ENCODE assay signal across 16 mouse cellular contexts in genomic region chr10:59628641-59629505, GRCm38 (mm10). TPM values are rescaled to one million over a fixed set of nuclear protein-coding genes. Genes with fewer than 3 reads are reported as not detected.
DNase-seq lines count a peak whose midpoint lies in the region; ATAC-seq and TF ChIP-seq lines count a peak whose summit lies in the region.
"Had no signal": no experiment of that assay in that cellular context is flagged by ENCODE, and none has a peak within 500 bp of the region (broad histone marks: within the 10 kb centered on the region; RNA-seq: fewer than 3 reads in every experiment).

No protein-coding gene starts in this region.

- no peaks in the 10 kb centered on the region for H3K27me3 ChIP-seq in liver, embryonic 13.5 days
- no peaks in the 10 kb centered on the region for H3K27me3 ChIP-seq in forebrain, embryonic 13.5 days
- H3K27me3 ChIP-seq in intestine, embryonic 16.5 days (replicated peaks; ENCODE audit: control insufficient read depth, insufficient read depth, low read length): no peaks in the 10 kb centered on the region
- no peaks in the 10 kb centered on the region for H3K27me3 ChIP-seq in small intestine, adult 2 months (ENCODE audit: control insufficient read depth, insufficient read depth, low read length)

- peak; percentile 66; the same call in 1 of the 2 replicates for TF ChIP-seq POLR2A in small intestine, adult 2 months (IDR thresholded peaks at IDR 0.05; ENCODE audit: low read depth, low read length)

- 0 out of 2 replicates have a peak, but pooled peaks have one; percentile 36 for ATAC-seq in liver, embryonic 13.5 days (ENCODE audit: low read depth)
- peak; percentile 70; the same call in 1 of the 2 replicates for ATAC-seq in forebrain, embryonic 13.5 days
- ATAC-seq in intestine, embryonic 16.5 days: peak; percentile 98
- ATAC-seq: activated CD4-positive, CD25-positive, alpha-beta regulatory T cell, adult 4 months had no signal

- no peak for TF ChIP-seq CTCF in small intestine, adult 2 months (IDR thresholded peaks at IDR 0.05; ENCODE audit: extremely low read depth, insufficient read length, insufficient replicate concordance, low read depth, low read length)

- intact Hi-C loops in heart, postnatal 14 days (cut with DNase I): no loop called here

- 70% methylated on average over 17 of the region's 17 CpGs for WGBS in liver, embryonic 13.5 days (ENCODE audit: insufficient replicate concordance)
- WGBS in forebrain, embryonic 13.5 days: 33% methylated on average over 17 of the region's 17 CpGs
- WGBS in intestine, embryonic 16.5 days: 44% methylated on average over 17 of the region's 17 CpGs
- 21% methylated on average over 17 of the region's 17 CpGs for WGBS in small intestine, adult 2 months

- H3K4me2 ChIP-seq in liver, embryonic 13.5 days: no peak overlapping the region
- no peak overlapping the region for H3K4me2 ChIP-seq in forebrain, embryonic 13.5 days
- H3K4me2 ChIP-seq in intestine, embryonic 16.5 days (ENCODE audit: low read depth, low read length): peak overlapping the region; percentile 33
- H3K4me2 ChIP-seq: lung, embryonic 14.5 days had no signal

- no peak for DNase-seq in liver, embryonic 13.5 days
- DNase-seq in liver: no peak
- DNase-seq in heart, postnatal 14 days: no peak
- DNase-seq in frontal cortex, postnatal 14 days (ENCODE audit: low spot score in 2 of 2): no peak
- DNase-seq: kidney, adult 18-20 months; lung, embryonic 14.5 days; right cerebral cortex, adult 18-20 months had no signal

- no peak overlapping the region for H3K9ac ChIP-seq in liver, embryonic 13.5 days
- H3K9ac ChIP-seq in forebrain, embryonic 13.5 days: no peak overlapping the region
- H3K9ac ChIP-seq in intestine, embryonic 16.5 days (ENCODE audit: low read depth, low read length): peak overlapping the region; percentile 40
- H3K9ac ChIP-seq: lung, embryonic 14.5 days had no signal

- no peak overlapping the region for H3K27ac ChIP-seq in liver, embryonic 13.5 days
- H3K27ac ChIP-seq in forebrain, embryonic 13.5 days: 0 out of 2 replicates have a peak overlapping the region, but pooled peaks have one; percentile 21
- peak overlapping the region; percentile 84 for H3K27ac ChIP-seq in intestine, embryonic 16.5 days (ENCODE audit: low read length)
- H3K27ac ChIP-seq in small intestine, adult 2 months (ENCODE audit: insufficient read depth, low read depth, low read length): peak overlapping the region; percentile 96

- no peaks in the 10 kb centered on the region for H3K9me3 ChIP-seq in liver, embryonic 13.5 days (replicated peaks)
- no peaks in the 10 kb centered on the region for H3K9me3 ChIP-seq in forebrain, embryonic 13.5 days (replicated peaks)
- no peaks in the 10 kb centered on the region for H3K9me3 ChIP-seq in intestine, embryonic 16.5 days (ENCODE audit: control insufficient read depth, low read length)

- H3K4me1 ChIP-seq in liver, embryonic 13.5 days (replicated peaks): no peaks in the 10 kb centered on the region; the same call in 1 of the 2 replicates
- peaks cover 22% of the 10 kb centered on the region for H3K4me1 ChIP-seq in forebrain, embryonic 13.5 days
- H3K4me1 ChIP-seq in intestine, embryonic 16.5 days (ENCODE audit: control insufficient read depth, insufficient read depth, low read length): no peaks in the 10 kb centered on the region
- H3K4me1 ChIP-seq in small intestine, adult 2 months (ENCODE audit: control insufficient read depth, insufficient read depth, insufficient read length, low read length): peaks cover 3% of the 10 kb centered on the region; the same call in 1 of the 2 replicates

- no peaks in the 10 kb centered on the region for H3K36me3 ChIP-seq in liver, embryonic 13.5 days
- no peaks in the 10 kb centered on the region for H3K36me3 ChIP-seq in forebrain, embryonic 13.5 days (ENCODE audit: poor library complexity, severe bottlenecking)
- no peaks in the 10 kb centered on the region for H3K36me3 ChIP-seq in intestine, embryonic 16.5 days (ENCODE audit: control insufficient read depth, insufficient read depth, low read length)
- H3K36me3 ChIP-seq in small intestine, adult 2 months (ENCODE audit: control insufficient read depth, insufficient read depth, low read length): no peaks in the 10 kb centered on the region

- H3K4me3 ChIP-seq in liver, embryonic 13.5 days (replicated peaks): no peak overlapping the region
- no peak overlapping the region for H3K4me3 ChIP-seq in forebrain, embryonic 13.5 days
- peak overlapping the region; percentile 30 for H3K4me3 ChIP-seq in intestine, embryonic 16.5 days (ENCODE audit: low read length)
- peak overlapping the region; percentile 16; the same call in 1 of the 2 replicates for H3K4me3 ChIP-seq in small intestine, adult 2 months (ENCODE audit: low read depth, low read length)

RNA-seq across cellular contexts. Expression of gene Mcu, which starts 12.4 kb away (rescaled TPM):
- 10.6 and 13.6 TPM in 2 replicates for polyA plus RNA-seq in liver, embryonic 13.5 days (2015; fragmentation: Nextera tagmentation; extraction: Ambion mirVana)
- 18.1 TPM in 2 replicates for polyA plus RNA-seq in forebrain, embryonic 13.5 days (2015; fragmentation: Nextera tagmentation; extraction: Ambion mirVana)
- 75.3 and 77.5 TPM in 2 replicates for polyA plus RNA-seq in intestine, embryonic 16.5 days (2015; fragmentation: Nextera tagmentation; extraction: Ambion mirVana)
- polyA plus RNA-seq in small intestine, adult 2 months (2012; rRNA removed): 38.0 and 87.5 TPM in 2 replicates
- total RNA-seq in heart, postnatal 14 days (2021): 10 to 100 TPM; 22.0 to 22.8 TPM

RNA-seq across cellular contexts. Expression of gene Gm10322, which starts 13.0 kb away (rescaled TPM):
- polyA plus RNA-seq in liver, embryonic 13.5 days (2015; fragmentation: Nextera tagmentation; extraction: Ambion mirVana): not detected in 2 replicates
- not detected in 2 replicates for polyA plus RNA-seq in forebrain, embryonic 13.5 days (2015; fragmentation: Nextera tagmentation; extraction: Ambion mirVana)
- polyA plus RNA-seq in intestine, embryonic 16.5 days (2015; fragmentation: Nextera tagmentation; extraction: Ambion mirVana): not detected in 2 replicates
- not detected in 2 replicates for polyA plus RNA-seq in small intestine, adult 2 months (2012; rRNA removed)
- not detected for total RNA-seq in heart, postnatal 14 days (2021)
- total RNA-seq: common myeloid progenitor, adult 5-6 weeks; ES-E14; layer of hippocampus, postnatal 25 days had no signal
- polyA plus RNA-seq: activated CD4-positive, CD25-positive, alpha-beta regulatory T cell, adult 4 months; heart, embryonic 14.5 days; lung, embryonic 14.5 days; thymus, postnatal 0 days had no signal

Comparison
In these comparisons a context has a peak if more than half of its experiments do, and no peak if none do; other contexts are left out.
1. ATAC-seq: peak in every context shown above with its lines; median percentile 98 in intestine, embryonic 16.5 days; 70 in forebrain, embryonic 13.5 days; 36 in liver, embryonic 13.5 days.
2. H3K4me3 ChIP-seq: peak in intestine, embryonic 16.5 days (single experiment) and small intestine, adult 2 months (single experiment); none in liver, embryonic 13.5 days (single experiment) and forebrain, embryonic 13.5 days (single experiment).